Mouse (Mus musculus): ENCODE measurements around the gene Qars. TPM values are rescaled to one million over a fixed set of nuclear protein-coding genes. Genes with fewer than 3 reads are reported as not detected.

Qars gene
- polyA plus RNA-seq (2012; ENCODE audit: insufficient read depth, insufficient read length, missing spikeins), result 165 and 180 TPM in 2 replicates

DNA sequence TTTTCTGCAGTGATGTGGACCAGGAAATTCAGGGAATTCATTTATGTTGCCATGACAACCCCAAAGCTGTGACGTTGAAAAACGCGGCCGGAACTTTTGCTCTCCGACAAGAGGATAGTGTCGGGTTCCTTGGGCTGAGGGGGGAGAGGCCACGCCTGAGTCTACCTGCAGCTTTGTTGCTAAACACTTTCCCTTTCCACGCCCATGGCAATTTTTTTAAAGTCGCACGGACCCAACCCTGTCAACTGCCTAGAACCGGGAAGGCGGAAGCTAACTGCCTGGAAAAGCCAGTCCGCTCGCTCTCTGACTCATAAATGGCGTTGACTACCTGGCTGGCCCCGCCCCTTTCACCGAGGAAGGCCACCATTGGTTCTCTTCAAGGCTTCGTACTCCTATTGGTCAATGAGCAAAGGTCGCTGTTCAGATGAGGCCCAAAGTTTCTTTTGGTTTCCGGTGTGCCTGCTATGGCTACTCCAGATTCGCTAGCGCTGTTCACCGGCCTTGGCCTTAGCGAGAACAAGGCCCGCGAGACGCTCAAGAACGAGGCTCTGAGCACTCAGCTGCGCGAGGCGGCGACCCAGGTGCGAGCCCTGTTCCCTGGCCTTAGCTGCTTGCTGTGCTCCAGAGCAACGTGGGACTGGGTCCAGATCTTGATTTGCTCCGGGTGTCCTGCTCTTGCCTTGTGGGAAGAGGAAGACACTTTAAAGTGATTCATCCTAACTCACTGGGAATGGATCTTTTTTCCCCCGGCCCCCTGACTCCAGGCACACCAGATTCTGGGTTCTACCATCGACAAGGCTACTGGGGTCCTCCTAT is at the start of gene Qars:
Gene Qars (plus strand): TSS at position 88 of the 816 bp plus-strand sequence.
- TF ChIP-seq POLR2A (IDR thresholded peaks at IDR 0.05; ENCODE audit: borderline replicate concordance, low read depth, low read length), result no peak
- peaks cover 5% of the 10 kb centered on the region for H3K4me1 ChIP-seq (ENCODE audit: control insufficient read depth, insufficient read depth, low read length)
- H3K27ac ChIP-seq (ENCODE audit: insufficient read depth, low read depth, low read length), result peak within 1 kb of the TSS; percentile 69
- H3K4me3 ChIP-seq (ENCODE audit: insufficient read depth, low read length), result peak within 1 kb of the TSS; percentile 71

- Histone ChIP-seq H3K4me1 (ENCODE audit: control insufficient read depth, insufficient read depth, low read length) (peaks cover 21% of the 10 kb centered on the region), H3K27ac (ENCODE audit: insufficient read depth, low read depth, low read length) (peak overlapping the region; percentile 45), H3K4me3 (ENCODE audit: insufficient read depth, low read length) (peak overlapping the region; percentile 73; the same call in 1 of the 2 replicates)
- TF ChIP-seq POLR2A (IDR thresholded peaks at IDR 0.05; ENCODE audit: borderline replicate concordance, low read depth, low read length) (no peak), CTCF (IDR thresholded peaks at IDR 0.05; ENCODE audit: low read depth, low read length) (no peak)
These were observed 47.6 kb upstream of the Qars start for GRCm38 (mm10) chr9:108459939-108460318.

GRCm38 (mm10) chr9:108460319-108461178 is 47.0 kb upstream of the Qars start, which contains the start of gene Ccdc71:
Gene Ccdc71, plus strand, starts transcription at chr9:108460527.
- peak within 1 kb of the TSS; percentile 49 for H3K27ac ChIP-seq (ENCODE audit: insufficient read depth, low read depth, low read length)
- peaks cover 21% of the 10 kb centered on the region for H3K4me1 ChIP-seq (ENCODE audit: control insufficient read depth, insufficient read depth, low read length)
- TF ChIP-seq CTCF (IDR thresholded peaks at IDR 0.05; ENCODE audit: low read depth, low read length) (no peak), POLR2A (IDR thresholded peaks at IDR 0.05; ENCODE audit: borderline replicate concordance, low read depth, low read length) (no peak)
- peak within 1 kb of the TSS; percentile 73 for H3K4me3 ChIP-seq (ENCODE audit: insufficient read depth, low read length)

GRCm38 (mm10) chr9:108461181-108461631 is 46.3 kb upstream of the Qars start, which contains the start of gene Klhdc8b:
Gene Klhdc8b, minus strand, starts transcription at chr9:108461581.
- no peak for TF ChIP-seq POLR2A (IDR thresholded peaks at IDR 0.05; ENCODE audit: borderline replicate concordance, low read depth, low read length)
- TF ChIP-seq CTCF (IDR thresholded peaks at IDR 0.05; ENCODE audit: low read depth, low read length), result no peak
- H3K27ac ChIP-seq (ENCODE audit: insufficient read depth, low read depth, low read length), result peak within 1 kb of the TSS; percentile 49
- peaks cover 21% of the 10 kb centered on the region for H3K4me1 ChIP-seq (ENCODE audit: control insufficient read depth, insufficient read depth, low read length)
- H3K4me3 ChIP-seq (ENCODE audit: insufficient read depth, low read length), result peak within 1 kb of the TSS; percentile 73

DNA sequence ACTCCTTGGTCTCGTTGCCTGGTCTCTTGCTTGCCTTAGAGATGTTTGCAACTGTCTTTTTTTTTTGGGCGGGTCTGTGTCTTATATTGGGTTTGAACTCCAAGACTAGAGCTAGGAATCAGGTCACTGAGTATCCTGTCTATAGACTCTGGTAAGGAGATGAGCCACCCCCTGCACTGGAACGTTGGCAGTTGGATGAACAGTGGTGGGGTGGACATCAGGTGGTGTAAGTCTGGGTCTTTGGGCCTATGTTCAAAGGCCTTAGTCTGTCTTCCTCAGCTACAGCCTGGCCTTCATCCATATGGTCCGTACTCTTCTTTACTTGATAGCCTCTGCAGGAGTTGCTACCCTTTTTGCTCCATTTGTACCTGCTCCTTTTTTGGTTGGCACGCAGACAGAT is 45.8 kb upstream of the Qars start:
- peak overlapping the region; percentile 73 for H3K4me3 ChIP-seq (ENCODE audit: insufficient read depth, low read length)
- no peak overlapping the region for H3K27ac ChIP-seq (ENCODE audit: insufficient read depth, low read depth, low read length)
- no peak for TF ChIP-seq CTCF (IDR thresholded peaks at IDR 0.05; ENCODE audit: low read depth, low read length)
- no peak for TF ChIP-seq POLR2A (IDR thresholded peaks at IDR 0.05; ENCODE audit: borderline replicate concordance, low read depth, low read length)
- H3K4me1 ChIP-seq (ENCODE audit: control insufficient read depth, insufficient read depth, low read length), result peaks cover 21% of the 10 kb centered on the region

- no peak overlapping the region for H3K4me3 ChIP-seq (ENCODE audit: insufficient read depth, low read length)
- no peak overlapping the region for H3K27ac ChIP-seq (ENCODE audit: insufficient read depth, low read depth, low read length)
- H3K4me1 ChIP-seq (ENCODE audit: control insufficient read depth, insufficient read depth, low read length), result peaks cover 21% of the 10 kb centered on the region
- TF ChIP-seq CTCF (IDR thresholded peaks at IDR 0.05; ENCODE audit: low read depth, low read length), result no peak
- no peak for TF ChIP-seq POLR2A (IDR thresholded peaks at IDR 0.05; ENCODE audit: borderline replicate concordance, low read depth, low read length)
These were observed 45.3 kb upstream of the Qars start for GRCm38 (mm10) chr9:108462192-108462591.

GRCm38 (mm10) chr9:108463713-108464112 is 43.8 kb upstream of the Qars start:
- TF ChIP-seq POLR2A (IDR thresholded peaks at IDR 0.05; ENCODE audit: borderline replicate concordance, low read depth, low read length) (no peak), CTCF (IDR thresholded peaks at IDR 0.05; ENCODE audit: low read depth, low read length) (no peak)
- Histone ChIP-seq H3K4me1 (ENCODE audit: control insufficient read depth, insufficient read depth, low read length) (peaks cover 21% of the 10 kb centered on the region), H3K27ac (ENCODE audit: insufficient read depth, low read depth, low read length) (no peak overlapping the region), H3K4me3 (ENCODE audit: insufficient read depth, low read length) (no peak overlapping the region)

- no peak for TF ChIP-seq CTCF (IDR thresholded peaks at IDR 0.05; ENCODE audit: low read depth, low read length)
- no peak for TF ChIP-seq POLR2A (IDR thresholded peaks at IDR 0.05; ENCODE audit: borderline replicate concordance, low read depth, low read length)
- H3K4me3 ChIP-seq (ENCODE audit: insufficient read depth, low read length), result no peak overlapping the region
- H3K4me1 ChIP-seq (ENCODE audit: control insufficient read depth, insufficient read depth, low read length), result peaks cover 11% of the 10 kb centered on the region
- H3K27ac ChIP-seq (ENCODE audit: insufficient read depth, low read depth, low read length), result no peak overlapping the region
These were observed 41.3 kb upstream of the Qars start for GRCm38 (mm10) chr9:108466219-108466618.

- H3K4me1 ChIP-seq (ENCODE audit: control insufficient read depth, insufficient read depth, low read length), result peaks cover 4% of the 10 kb centered on the region
- no peak overlapping the region for H3K4me3 ChIP-seq (ENCODE audit: insufficient read depth, low read length)
- no peak overlapping the region for H3K27ac ChIP-seq (ENCODE audit: insufficient read depth, low read depth, low read length)
- no peak for TF ChIP-seq POLR2A (IDR thresholded peaks at IDR 0.05; ENCODE audit: borderline replicate concordance, low read depth, low read length)
- no peak for TF ChIP-seq CTCF (IDR thresholded peaks at IDR 0.05; ENCODE audit: low read depth, low read length)
These were observed 38.1 kb upstream of the Qars start for GRCm38 (mm10) chr9:108469430-108469829.
